Mouse (Mus musculus): ENCODE results near the gene Mrnip. TPM values are rescaled to one million over a fixed set of nuclear protein-coding genes. Genes with fewer than 3 reads are reported as not detected.

The Mrnip gene
- polyA plus RNA-seq, 1 experiment from 2014 or later = 39.2 TPM

- no peak for ATAC-seq
- H3K4me1 ChIP-seq (ENCODE audit: control insufficient read depth, insufficient read depth, low read length) = no peaks in the 10 kb centered on the region
- no peaks in the 10 kb centered on the region for H3K36me3 ChIP-seq (ENCODE audit: control insufficient read depth, insufficient read depth, low read length)
- no peaks in the 10 kb centered on the region; the same call in 1 of the 2 replicates for H3K27me3 ChIP-seq (ENCODE audit: control insufficient read depth, insufficient read depth, low read depth, low read length)
- H3K27ac ChIP-seq (ENCODE audit: low read length) = no peak overlapping the region
- H3K4me3 ChIP-seq (ENCODE audit: low read depth, low read length) = no peak overlapping the region
- no peak overlapping the region for H3K9ac ChIP-seq (ENCODE audit: low read depth, low read length)
- H3K9me3 ChIP-seq (replicated peaks; ENCODE audit: control insufficient read depth, low read length, poor library complexity, severe bottlenecking) = no peaks in the 10 kb centered on the region
- no peak overlapping the region for H3K4me2 ChIP-seq (ENCODE audit: low read length)
- WGBS = 79% methylated on average over 6 of the region's 6 CpGs
These were observed 69.7 kb downstream of the Mrnip start for GRCm38 (mm10) chr11:50243926-50244325.

DNA sequence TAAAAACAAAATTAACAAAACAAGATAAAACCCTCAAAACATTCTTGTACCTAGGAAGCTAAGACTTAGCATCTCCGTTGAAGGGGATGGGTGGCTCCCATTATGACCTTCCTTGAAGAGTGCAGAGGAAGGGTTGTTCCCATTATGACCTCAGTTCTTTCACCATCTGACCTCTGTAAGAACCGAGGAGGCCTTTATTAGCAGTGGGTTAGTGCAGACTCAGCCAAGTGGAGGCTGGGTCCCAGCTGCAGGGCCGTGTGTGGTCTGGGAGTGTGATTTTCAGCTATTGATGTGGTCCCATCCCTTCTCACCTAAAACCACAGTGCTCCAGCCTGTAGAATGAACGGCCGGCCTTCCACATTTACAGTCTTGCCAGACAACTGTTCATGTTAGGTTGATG is 71.0 kb downstream of the Mrnip start:
- Histone ChIP-seq H3K9ac (ENCODE audit: low read depth, low read length) (no peak overlapping the region), H3K36me3 (ENCODE audit: control insufficient read depth, insufficient read depth, low read length) (no peaks in the 10 kb centered on the region), H3K27me3 (ENCODE audit: control insufficient read depth, insufficient read depth, low read depth, low read length) (no peaks in the 10 kb centered on the region), H3K4me3 (ENCODE audit: low read depth, low read length) (no peak overlapping the region), H3K4me1 (ENCODE audit: control insufficient read depth, insufficient read depth, low read length) (no peaks in the 10 kb centered on the region), H3K9me3 (replicated peaks; ENCODE audit: control insufficient read depth, low read length, poor library complexity, severe bottlenecking) (no peaks in the 10 kb centered on the region), H3K4me2 (ENCODE audit: low read length) (no peak overlapping the region), H3K27ac (ENCODE audit: low read length) (no peak overlapping the region)
- WGBS = 77% methylated on average over 5 of the region's 5 CpGs
- no peak for ATAC-seq

DNA sequence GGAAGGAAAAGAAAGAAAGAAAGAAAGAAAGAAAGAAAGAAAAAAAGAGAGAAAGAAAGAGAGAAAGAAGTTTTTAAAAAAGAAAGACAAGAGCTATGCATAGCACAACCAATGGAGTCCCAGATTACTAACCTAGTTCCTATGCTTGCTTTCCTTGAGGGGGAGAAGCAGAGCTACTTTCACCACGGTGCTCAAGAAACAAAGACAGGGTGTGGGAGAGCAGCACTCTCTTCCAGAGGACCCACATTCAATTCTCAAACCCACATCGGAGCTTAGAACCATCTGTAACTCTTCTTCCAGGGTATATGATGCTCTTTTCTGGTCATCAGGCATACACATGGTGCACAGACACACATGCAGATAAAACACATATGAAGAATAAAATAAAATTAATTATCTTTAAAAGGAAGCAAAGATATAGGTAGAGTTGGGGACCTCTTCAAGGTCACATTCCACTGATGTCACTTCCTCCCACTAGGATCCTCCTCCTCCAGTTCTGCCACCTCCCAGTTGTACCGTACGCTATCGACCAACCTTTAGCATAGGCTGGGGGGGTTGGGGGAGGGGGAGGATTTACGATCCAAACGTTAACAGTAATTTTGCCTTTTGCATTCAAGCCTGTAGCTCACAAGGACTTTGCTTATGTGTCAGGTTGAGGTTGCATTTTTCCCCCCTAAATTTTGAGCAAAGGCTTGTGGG is 74.4 kb downstream of the Mrnip start:
- ATAC-seq = no peak
- H3K36me3 ChIP-seq (ENCODE audit: control insufficient read depth, insufficient read depth, low read length) = no peaks in the 10 kb centered on the region
- 86% methylated on average over 7 of the region's 7 CpGs for WGBS
- H3K9ac ChIP-seq (ENCODE audit: low read depth, low read length) = no peak overlapping the region
- H3K27ac ChIP-seq (ENCODE audit: low read length) = no peak overlapping the region
- H3K4me3 ChIP-seq (ENCODE audit: low read depth, low read length) = no peak overlapping the region
- no peak overlapping the region for H3K4me2 ChIP-seq (ENCODE audit: low read length)
- no peaks in the 10 kb centered on the region for H3K9me3 ChIP-seq (replicated peaks; ENCODE audit: control insufficient read depth, low read length, poor library complexity, severe bottlenecking)
- H3K27me3 ChIP-seq (ENCODE audit: control insufficient read depth, insufficient read depth, low read depth, low read length) = no peaks in the 10 kb centered on the region
- H3K4me1 ChIP-seq (ENCODE audit: control insufficient read depth, insufficient read depth, low read length) = no peaks in the 10 kb centered on the region

Small RNA genes lying within 50 kb of the gene (microRNA-seq; reads per million reads assigned to microRNA genes)
- gene Mir6919 = 0.69 reads per million

Other genes starting within 250 kb of the Mrnip start
- 51.4 and 60.4 TPM in 2 replicates for gene Rnf130, start 149.1 kb upstream of the Mrnip start, polyA plus RNA-seq (2015; fragmentation: Nextera tagmentation; extraction: Ambion mirVana)
- 38.3 and 38.4 TPM in 2 replicates for gene Tbc1d9b, start 43.0 kb upstream of the Mrnip start, polyA plus RNA-seq (2015; fragmentation: Nextera tagmentation; extraction: Ambion mirVana)
- gene Sqstm1, start 36.4 kb downstream of the Mrnip start, polyA plus RNA-seq (2015; fragmentation: Nextera tagmentation; extraction: Ambion mirVana) = 374 and 394 TPM in 2 replicates
- 33.3 and 38.3 TPM in 2 replicates for gene Mgat4b, start 36.4 kb downstream of the Mrnip start, polyA plus RNA-seq (2015; fragmentation: Nextera tagmentation; extraction: Ambion mirVana)
- 1.8 and 3.3 TPM in 2 replicates for gene Ltc4s, start 64.2 kb downstream of the Mrnip start, polyA plus RNA-seq (2015; fragmentation: Nextera tagmentation; extraction: Ambion mirVana)
- 2.0 and 2.5 TPM in 2 replicates for gene Maml1, start 117.9 kb downstream of the Mrnip start, polyA plus RNA-seq (2015; fragmentation: Nextera tagmentation; extraction: Ambion mirVana)
- gene Canx, start 151.2 kb downstream of the Mrnip start, polyA plus RNA-seq (2015; fragmentation: Nextera tagmentation; extraction: Ambion mirVana) = 294 and 304 TPM in 2 replicates
- 1.3 and 1.7 TPM in 2 replicates for gene Cby3, start 180.0 kb downstream of the Mrnip start, polyA plus RNA-seq (2015; fragmentation: Nextera tagmentation; extraction: Ambion mirVana)
- 456 and 531 TPM in 2 replicates for gene Hnrnph1, start 202.5 kb downstream of the Mrnip start, polyA plus RNA-seq (2015; fragmentation: Nextera tagmentation; extraction: Ambion mirVana)